Mouse (Mus musculus): ENCODE results near the gene Cpeb3. TPM values are rescaled to one million over a fixed set of nuclear protein-coding genes. Genes with fewer than 3 reads are reported as not detected.

Cpeb3 gene
- polyA plus RNA-seq, 1 experiment = 5.5 TPM

GRCm38 (mm10) chr19:37032364-37032763 lies 176.0 kb downstream of the Cpeb3 start:
- DNase-seq (ENCODE audit: low spot score) = no peak

GRCm38 (mm10) chr19:37031446-37031845 lies 177.0 kb downstream of the Cpeb3 start:
- DNase-seq (ENCODE audit: low spot score) = no peak

- no peak for DNase-seq (ENCODE audit: low spot score)
Measured at GRCm38 (mm10) chr19:37029771-37030170, 178.6 kb downstream of the Cpeb3 start.

GRCm38 (mm10) chr19:37026408-37026807 lies 182.0 kb downstream of the Cpeb3 start:
- no peak for DNase-seq (ENCODE audit: low spot score)

GRCm38 (mm10) chr19:37025839-37026319 lies 182.5 kb downstream of the Cpeb3 start:
- DNase-seq (ENCODE audit: low spot score) = no peak

- DNase-seq (ENCODE audit: low spot score) = no peak
Measured at GRCm38 (mm10) chr19:37022146-37022545, 186.3 kb downstream of the Cpeb3 start.

- no peak for DNase-seq (ENCODE audit: low spot score)
Measured at GRCm38 (mm10) chr19:37020951-37021350, 187.4 kb downstream of the Cpeb3 start.

GRCm38 (mm10) chr19:37020531-37020930 lies 187.9 kb downstream of the Cpeb3 start:
- no peak for DNase-seq (ENCODE audit: low spot score)

GRCm38 (mm10) chr19:37018931-37019330 lies 189.5 kb downstream of the Cpeb3 start:
- no peak for DNase-seq (ENCODE audit: low spot score)

GRCm38 (mm10) chr19:37018411-37018810 lies 190.0 kb downstream of the Cpeb3 start:
- no peak for DNase-seq (ENCODE audit: low spot score)

- no peak for DNase-seq (ENCODE audit: low spot score)
Measured at GRCm38 (mm10) chr19:37016890-37017289, 191.5 kb downstream of the Cpeb3 start.

GRCm38 (mm10) chr19:37014173-37014939 lies 194.0 kb downstream of the Cpeb3 start:
- no peak for DNase-seq (ENCODE audit: low spot score)

- no peak for DNase-seq (ENCODE audit: low spot score)
Measured at GRCm38 (mm10) chr19:37013461-37013860, 194.9 kb downstream of the Cpeb3 start.

GRCm38 (mm10) chr19:37009878-37010281 lies 198.5 kb downstream of the Cpeb3 start:
- no peak for DNase-seq (ENCODE audit: low spot score)

- DNase-seq (ENCODE audit: low spot score) = no peak
Measured at GRCm38 (mm10) chr19:37004557-37004956, 203.8 kb downstream of the Cpeb3 start.

Other genes with a start within 250 kb of the Cpeb3 start
- 54.8 and 58.1 TPM in 2 replicates for gene March5, start 1.1 kb downstream of the Cpeb3 start, polyA plus RNA-seq (2012; rRNA removed)
- gene Ide, start 129.3 kb upstream of the Cpeb3 start, polyA plus RNA-seq (2012; rRNA removed) = 27.9 and 28.5 TPM in 2 replicates
- 1.6 and 1.7 TPM in 2 replicates for gene Kif11, start 167.8 kb upstream of the Cpeb3 start, polyA plus RNA-seq (2012; rRNA removed)
- gene Hhex, start 226.2 kb upstream of the Cpeb3 start, polyA plus RNA-seq (2012; rRNA removed) = 4.7 and 5.3 TPM in 2 replicates

Data from urinary bladder, adult 2 months (tissue).